Mouse (Mus musculus) CH12.LX (cell line): ENCODE data around the gene Rnf20. TPM values are rescaled to one million over a fixed set of nuclear protein-coding genes. Genes with fewer than 3 reads are reported as not detected.
"Not testable (repeated sequence)": the region's sequence is repeated elsewhere in the genome, so short reads cannot be mapped to it uniquely, and the experiment has no call there.

ENCODE experiments used
- DNase-seq: peaks from one replicate; pipeline ENCODE4 v3.0.0-alpha.2; 2013; ENCODE audit errors: extremely low read depth
- H3K27ac ChIP-seq: 2 replicates; pipeline ENCODE4 v1.5.1; 2012; ENCODE audit warnings: low read depth, mild to moderate bottlenecking, control low read depth, moderate library complexity; ENCODE audit not compliant: insufficient read depth
- H3K27me3 ChIP-seq: replicated peaks from 2 replicates; pipeline ENCODE3; 2012; ENCODE audit warnings: inconsistent platforms
- H3K36me3 ChIP-seq, 2 experiments: replicated peaks in 1 of 2; 2 replicates each; pipeline versions ENCODE3 to v1.6.1; 2012; ENCODE audit warnings: inconsistent platforms in 1 of 2, low read length in 1 of 2, mild to moderate bottlenecking in 1 of 2, mixed read lengths in 1 of 2, moderate library complexity in 1 of 2; ENCODE audit not compliant: control insufficient read depth in 1 of 2, insufficient read depth in 1 of 2
- H3K4me1 ChIP-seq, 2 experiments: 2 replicates each; pipeline ENCODE4 v1.6.1; 2012; ENCODE audit warnings: inconsistent platforms in 1 of 2, moderate library complexity in 1 of 2; ENCODE audit not compliant: insufficient read depth in 2 of 2, control insufficient read depth in 1 of 2
- H3K4me2 ChIP-seq: 2 replicates; pipeline ENCODE4 v1.6.1; 2012; ENCODE audit warnings: low read depth, mild to moderate bottlenecking, control low read depth; ENCODE audit not compliant: poor library complexity, insufficient read depth, severe bottlenecking
- H3K4me3 ChIP-seq, 3 experiments: fragments of 150-350 bp in 1 of 3; sonication (generic) in 1 of 3; replicated peaks in 1 of 3; 2 replicates each; pipeline versions ENCODE3 to v1.5.1; 2011 to 2012; ENCODE audit warnings: low read depth in 2 of 3, low read length in 2 of 3, mild to moderate bottlenecking in 2 of 3, moderate library complexity in 2 of 3, control low read depth in 1 of 3, improper control_type of control experiment in 1 of 3, inconsistent platforms in 1 of 3, mixed read lengths in 1 of 3; ENCODE audit not compliant: poor library complexity in 1 of 3
- H3K79me2 ChIP-seq: replicated peaks from 2 replicates; pipeline ENCODE4 v1.6.1; 2012; ENCODE audit warnings: mild to moderate bottlenecking, moderate library complexity; ENCODE audit not compliant: control insufficient read depth, poor library complexity, insufficient read depth, severe bottlenecking; ENCODE audit errors: extremely low read depth
- H3K9ac ChIP-seq: 2 replicates; pipeline ENCODE4 v1.6.1; 2012; ENCODE audit warnings: low read depth, mild to moderate bottlenecking, control low read depth, moderate library complexity; ENCODE audit not compliant: insufficient read depth
- H3K9me3 ChIP-seq: replicated peaks from 2 replicates; pipeline ENCODE3; 2012; ENCODE audit warnings: low read length, inconsistent platforms, mixed read lengths
- BHLHE40 ChIP-seq: IDR thresholded peaks from 2 replicates; pipeline ENCODE4 v1.6.1; 2011; ENCODE audit warnings: mild to moderate bottlenecking, low read depth, low read length, improper control_type of control experiment
- CTCF ChIP-seq, 2 experiments: IDR thresholded peaks in 1 of 2; conservative IDR thresholded peaks in 1 of 2; 2 replicates each; pipeline ENCODE4 v1.5.1; 2011 to 2012; ENCODE audit warnings: low read depth in 2 of 2, low read length in 2 of 2, improper control_type of control experiment in 1 of 2, inconsistent platforms in 1 of 2, mild to moderate bottlenecking in 1 of 2, moderate library complexity in 1 of 2
- E2F4 ChIP-seq: IDR thresholded peaks from 2 replicates; pipeline ENCODE4 v1.6.1; 2011; ENCODE audit warnings: low read depth, low read length, improper control_type of control experiment; ENCODE audit not compliant: insufficient replicate concordance
- EP300 ChIP-seq: IDR thresholded peaks from 2 replicates; pipeline ENCODE4 v1.6.1; 2011; ENCODE audit warnings: low read length, improper control_type of control experiment
- ETS1 ChIP-seq: conservative IDR thresholded peaks from 2 replicates; pipeline ENCODE4 v1.6.1; 2012; ENCODE audit warnings: low read depth, mild to moderate bottlenecking, inconsistent platforms, low read length, improper control_type of control experiment, moderate library complexity
- GABPA ChIP-seq: IDR thresholded peaks from 2 replicates; pipeline ENCODE4 v1.6.1; 2012; ENCODE audit warnings: low read depth, low read length, improper control_type of control experiment, inconsistent platforms; ENCODE audit not compliant: insufficient replicate concordance
- IRF4 ChIP-seq: IDR thresholded peaks from 2 replicates; pipeline ENCODE4 v1.6.1; 2014; ENCODE audit warnings: low read depth, mild to moderate bottlenecking, inconsistent platforms, low read length, improper control_type of control experiment
- JUND ChIP-seq: conservative IDR thresholded peaks from 2 replicates; pipeline ENCODE4 v1.6.1; 2011; ENCODE audit warnings: low read depth, low read length, improper control_type of control experiment
- KAT2A ChIP-seq: IDR thresholded peaks from 2 replicates; pipeline ENCODE4 v1.6.1; 2012; ENCODE audit warnings: low read length, improper control_type of control experiment, inconsistent platforms; ENCODE audit not compliant: insufficient replicate concordance
- MAX ChIP-seq: IDR thresholded peaks from 2 replicates; pipeline ENCODE4 v1.6.1; 2011; ENCODE audit warnings: low read length, improper control_type of control experiment
- NELFE ChIP-seq: IDR thresholded peaks from 2 replicates; pipeline ENCODE4 v1.6.1; 2011; ENCODE audit warnings: low read depth, low read length, improper control_type of control experiment
- POLR2AphosphoS2 ChIP-seq: IDR thresholded peaks from 2 replicates; pipeline ENCODE4 v1.6.1; 2011; ENCODE audit warnings: low read depth, low read length, improper control_type of control experiment
- RAD21 ChIP-seq: IDR thresholded peaks from 2 replicates; pipeline ENCODE4 v1.6.1; 2011; ENCODE audit warnings: low read depth, mild to moderate bottlenecking, low read length, improper control_type of control experiment, moderate library complexity
- SIN3A ChIP-seq: IDR thresholded peaks from 2 replicates; pipeline ENCODE4 v1.6.1; 2012; ENCODE audit warnings: low read length, improper control_type of control experiment, inconsistent platforms
- TBP ChIP-seq: conservative IDR thresholded peaks from 2 replicates; pipeline ENCODE4 v1.6.1; 2011; ENCODE audit warnings: low read depth, low read length, improper control_type of control experiment
- TCF12 ChIP-seq: IDR thresholded peaks from 2 replicates; pipeline ENCODE4 v1.6.1; 2014; ENCODE audit warnings: low read depth, mild to moderate bottlenecking, inconsistent platforms, low read length, improper control_type of control experiment
- UBTF ChIP-seq: IDR thresholded peaks from 2 replicates; pipeline ENCODE4 v1.6.1; 2012; ENCODE audit warnings: low read depth, mild to moderate bottlenecking, inconsistent platforms, low read length, improper control_type of control experiment, moderate library complexity
- USF2 ChIP-seq: conservative IDR thresholded peaks from 2 replicates; pipeline ENCODE4 v1.6.1; 2011; ENCODE audit warnings: low read depth, low read length, improper control_type of control experiment
- ZNF384 ChIP-seq: IDR thresholded peaks from 2 replicates; pipeline ENCODE4 v1.6.1; 2012; ENCODE audit warnings: low read depth, low read length, improper control_type of control experiment, inconsistent platforms
- dilution Hi-C: fragments of 300-500 bp; cut with MboI; formaldehyde crosslinking; loops from 2 replicates; pipeline ENCODE4 v1.14.3; 2020; ENCODE audit warnings: low sequenced_read_pairs; ENCODE audit not compliant: extremely low pct_unique_long_range_greater_than_20kb, extremely low pct_ligation_motif_present
- in situ Hi-C: fragments of 300-500 bp; cut with MboI; formaldehyde crosslinking; loops from 3 replicates; pipeline ENCODE4 v1.14.3; 2019; ENCODE audit warnings: low sequenced_read_pairs, low pct_ligation_motif_present, low pct_unique_long_range_greater_than_20kb, mixed read lengths
- polyA plus RNA-seq: library from polyadenylated mRNA; unstranded; fragments of >175 nt; gene quantifications from 2 replicates; pipeline ENCODE4 v1.2.1, GENCODE M21; 2012; ENCODE audit warnings: low read depth; ENCODE audit not compliant: insufficient read length
- total RNA-seq, 2 experiments: library from RNA; depleted of rRNA; stranded (reverse); fragments of 300-350 nt in 1 of 2; fragments of >200 nt in 1 of 2; gene quantifications; 2 replicates each; pipeline ENCODE4 v1.2.3; 2012 to 2014

Rnf20 gene
- total and polyA plus RNA-seq, 3 experiments, result 47.9 to 61.5 (median 50.6) TPM

GRCm38 (mm10) chr4:49622272-49622671 lies 9.5 kb upstream of the Rnf20 start:
- H3K4me3 ChIP-seq, result no peak overlapping the region
- no peaks in the 10 kb centered on the region for H3K79me2 ChIP-seq
- H3K9ac ChIP-seq, result no peak overlapping the region
- no peaks in the 10 kb centered on the region for H3K36me3 ChIP-seq
- in situ Hi-C loops, result loop anchor here (10.0 kb wide), 1 partner anchor 57 kb away; no protein-coding TSS in a partner anchor
- no peak for DNase-seq
- H3K4me2 ChIP-seq, result no peak overlapping the region
- dilution Hi-C loops, result no loop called here
- no peaks in the 10 kb centered on the region for H3K9me3 ChIP-seq
- no peak overlapping the region for H3K27ac ChIP-seq
- H3K27me3 ChIP-seq, result no peaks in the 10 kb centered on the region
- H3K4me1 ChIP-seq, result peaks cover 0 to 13% of the 10 kb centered on the region in 2 experiments; a peak in 2 of 4 replicates
- TF ChIP-seq SIN3A, result no peak
- no peak for TF ChIP-seq GABPA
- no peak for TF ChIP-seq JUND
- no peak for TF ChIP-seq RAD21
- no peak for TF ChIP-seq NELFE
- TF ChIP-seq POLR2AphosphoS2, result no peak
- TF ChIP-seq E2F4, result no peak
- TF ChIP-seq TCF12, result no peak
- TF ChIP-seq UBTF, result no peak
- no peak for TF ChIP-seq TBP
- no peak for TF ChIP-seq EP300
- TF ChIP-seq ZNF384, result no peak
- no peak for TF ChIP-seq KAT2A
- TF ChIP-seq IRF4, result no peak
- TF ChIP-seq CTCF (conservative IDR thresholded peaks at IDR 0.05 in 1 of 2, IDR thresholded peaks at IDR 0.05 in 1 of 2; ENCODE audit: low read depth in 2 of 2, low read length in 2 of 2), result no peak
- no peak for TF ChIP-seq USF2
- TF ChIP-seq MAX, result no peak
- TF ChIP-seq ETS1, result no peak

GRCm38 (mm10) chr4:49623916-49624315 lies 7.9 kb upstream of the Rnf20 start:
- H3K9me3 ChIP-seq, result no peaks in the 10 kb centered on the region

GRCm38 (mm10) chr4:49624969-49625368 lies 6.8 kb upstream of the Rnf20 start:
- H3K4me3 ChIP-seq, DNase-seq, H3K9me3 ChIP-seq, dilution Hi-C loops, H3K27me3 ChIP-seq, H3K9ac ChIP-seq, H3K4me2 ChIP-seq, H3K36me3 ChIP-seq, H3K79me2 ChIP-seq, H3K27ac ChIP-seq: not testable (repeated sequence)
- in situ Hi-C loops, result loop anchor here (10.0 kb wide), 1 partner anchor 60 kb away; no protein-coding TSS in a partner anchor
- peaks cover 0 to 13% of the 10 kb centered on the region in 2 experiments; a peak in 2 of 4 replicates for H3K4me1 ChIP-seq

More at GRCm38 (mm10) chr4:49623916-49624315, 7.9 kb upstream of the Rnf20 start:
- Histone ChIP-seq H3K27me3 (no peaks in the 10 kb centered on the region), H3K9ac (no peak overlapping the region), H3K27ac (no peak overlapping the region), H3K4me2 (no peak overlapping the region), H3K4me3 (no peak overlapping the region), H3K36me3 (no peaks in the 10 kb centered on the region), H3K4me1 (peaks cover 0 to 18% of the 10 kb centered on the region in 2 experiments; a peak in 2 of 4 replicates), H3K79me2 (no peaks in the 10 kb centered on the region)
- dilution Hi-C loops (no loop called here), in situ Hi-C loops (loop anchor here (10.0 kb wide), 1 partner anchor 59 kb away; no protein-coding TSS in a partner anchor)
- TF ChIP-seq BHLHE40 (no peak), POLR2AphosphoS2 (no peak)
- TF ChIP-seq, all 38 proteins: peak for 0
- DNase-seq, result no peak
